Mouse (Mus musculus) embryonic fibroblast, embryonic 13.5 days (primary cell): ENCODE data around the gene Haus4.

ENCODE experiments used
- CTCF ChIP-seq: IDR thresholded peaks from 2 replicates; pipeline ENCODE4 v1.5.1; 2011; ENCODE audit warnings: mild to moderate bottlenecking, control low read depth, low read length, moderate library complexity, borderline replicate concordance; ENCODE audit not compliant: insufficient read depth
- POLR2A ChIP-seq: IDR thresholded peaks from 2 replicates; pipeline ENCODE4 v1.6.1; 2011; ENCODE audit warnings: low read depth, mild to moderate bottlenecking, control low read depth, low read length, moderate library complexity

GRCm38 (mm10) chr14:54499330-54499729 lies 55.1 kb downstream of the Haus4 start:
- TF ChIP-seq CTCF: no peak
- no peak for TF ChIP-seq POLR2A
